Mouse (Mus musculus) erythroblast, embryonic 14.5 days (primary cell): Measurements from ENCODE around the gene Vmn1r86.
"Not testable (repeated sequence)": the region's sequence is repeated elsewhere in the genome, so short reads cannot be mapped to it uniquely, and the experiment has no call there.

ENCODE experiments used
- GATA1 ChIP-seq: IDR thresholded peaks from 2 replicates; pipeline ENCODE4 v1.6.1; 2012; ENCODE audit warnings: low read length, inconsistent platforms, mixed read lengths
- TAL1 ChIP-seq: IDR thresholded peaks from 3 replicates; pipeline ENCODE4 v1.6.1; 2012; ENCODE audit warnings: low read length, inconsistent platforms, mixed read lengths

GRCm38 (mm10) chr7:13123554-13124153 is 3.9 kb upstream of the Vmn1r86 start:
- not testable (repeated sequence) for TF ChIP-seq GATA1, TAL1
